Mouse (Mus musculus) kidney, postnatal 0 days (tissue): Measurements from ENCODE around the gene Fbl. TPM values are rescaled to one million over a fixed set of nuclear protein-coding genes. Genes with fewer than 3 reads are reported as not detected.
"Not testable (repeated sequence)": the region's sequence is repeated elsewhere in the genome, so short reads cannot be mapped to it uniquely, and the experiment has no call there.

ENCODE experiments used
- ATAC-seq: fragments of 200-750 bp; cut with Nextera tagmentation; replicated peaks from 2 replicates; pipeline ENCODE4 v1.8.0; 2017; ENCODE audit warnings: low read depth, moderate number of reproducible peaks, moderate TSS enrichment, moderate library complexity; ENCODE audit not compliant: low FRiP score
- DNase-seq: peaks from one replicate; pipeline ENCODE4 v3.0.0-alpha.2; 2016; ENCODE audit warnings: low spot score
- H3K27ac ChIP-seq: fragments of 300-500 bp; sonication (generic); 2 replicates; pipeline ENCODE4 v1.5.1; 2014; ENCODE audit warnings: mild to moderate bottlenecking
- H3K27me3 ChIP-seq: fragments of 300-500 bp; sonication (generic); 2 replicates; pipeline ENCODE4 v1.6.1; 2014; ENCODE audit warnings: low read length, mixed read lengths; ENCODE audit not compliant: insufficient read depth
- H3K36me3 ChIP-seq: fragments of 300-500 bp; sonication (generic); 2 replicates; pipeline ENCODE4 v1.6.1; 2014; ENCODE audit warnings: low read length, mixed read lengths; ENCODE audit not compliant: insufficient read depth
- H3K4me1 ChIP-seq: fragments of 300-500 bp; sonication (generic); replicated peaks from 2 replicates; pipeline ENCODE4 v1.6.1; 2014; ENCODE audit warnings: antibody characterized with exemption, low read length, mixed read lengths; ENCODE audit not compliant: insufficient read depth
- H3K4me2 ChIP-seq: fragments of 300-500 bp; sonication (generic); 2 replicates; pipeline ENCODE4 v1.6.1; 2014; ENCODE audit warnings: mild to moderate bottlenecking, low read length, moderate library complexity, mixed read lengths
- H3K4me3 ChIP-seq: fragments of 300-500 bp; sonication (generic); replicated peaks from 2 replicates; pipeline ENCODE4 v1.5.1; 2014; ENCODE audit warnings: low read depth, low read length
- H3K9ac ChIP-seq: fragments of 300-500 bp; sonication (generic); 2 replicates; pipeline ENCODE4 v1.6.1; 2014; ENCODE audit warnings: low read depth, low read length
- H3K9me3 ChIP-seq: fragments of 300-500 bp; sonication (generic); replicated peaks from 2 replicates; pipeline ENCODE4 v1.6.1; 2016; ENCODE audit warnings: low read length, inconsistent platforms, mixed read lengths
- CTCF ChIP-seq: IDR thresholded peaks from 2 replicates; pipeline ENCODE4 v1.5.1; 2016; ENCODE audit warnings: antibody characterized with exemption, low read depth, mild to moderate bottlenecking, moderate library complexity
- WGBS: fragments of 180-500 bp; shearing (Covaris S2); extraction: QIAGEN DNeasy Blood & Tissue Kit; methylation state at CpG from one replicate; pipeline ENCODE4 v1.1.7; 2014; 5-methylcytosine and 5-hydroxymethylcytosine counted together
- polyA plus RNA-seq: library from polyadenylated mRNA; unstranded; fragments of >200 nt; fragmentation: Nextera tagmentation; extraction: Ambion mirVana; gene quantifications from 2 replicates; pipeline ENCODE4 v1.2.1, GENCODE M21; 2015

Gene Fbl
- polyA plus RNA-seq, 1 experiment from 2014 or later = 111 TPM

DNA sequence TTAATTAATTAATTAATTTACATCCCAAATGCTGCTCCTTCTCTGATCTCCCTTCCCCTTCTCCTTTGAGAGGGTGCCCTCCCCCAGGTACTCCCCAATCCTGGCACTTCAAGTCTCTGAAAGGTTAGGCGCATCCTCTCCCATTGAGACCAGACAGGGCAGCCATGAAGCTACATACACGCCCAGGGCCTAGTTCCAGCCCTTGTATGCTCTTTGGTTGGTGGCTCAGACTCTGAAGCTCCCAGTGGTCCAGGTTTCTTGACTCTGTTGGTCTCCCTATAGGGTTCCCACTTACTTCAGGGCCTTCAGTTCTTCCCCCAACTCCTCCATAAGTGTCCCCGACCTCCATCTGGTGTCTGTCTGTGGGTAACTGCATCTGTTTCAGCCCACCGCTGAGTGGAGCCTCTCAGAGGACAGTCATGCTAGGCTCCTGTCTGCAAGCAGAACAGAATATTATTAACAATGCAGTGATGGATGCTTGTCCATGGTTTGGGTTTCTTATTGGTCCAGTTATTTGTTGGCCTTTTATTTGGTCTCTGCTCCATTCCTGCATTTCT lies 36.6 kb downstream of the Fbl start:
- no peak for TF ChIP-seq CTCF
- WGBS = 75% methylated on average over 4 of the region's 4 CpGs
- H3K9me3 ChIP-seq = no peaks in the 10 kb centered on the region

DNA sequence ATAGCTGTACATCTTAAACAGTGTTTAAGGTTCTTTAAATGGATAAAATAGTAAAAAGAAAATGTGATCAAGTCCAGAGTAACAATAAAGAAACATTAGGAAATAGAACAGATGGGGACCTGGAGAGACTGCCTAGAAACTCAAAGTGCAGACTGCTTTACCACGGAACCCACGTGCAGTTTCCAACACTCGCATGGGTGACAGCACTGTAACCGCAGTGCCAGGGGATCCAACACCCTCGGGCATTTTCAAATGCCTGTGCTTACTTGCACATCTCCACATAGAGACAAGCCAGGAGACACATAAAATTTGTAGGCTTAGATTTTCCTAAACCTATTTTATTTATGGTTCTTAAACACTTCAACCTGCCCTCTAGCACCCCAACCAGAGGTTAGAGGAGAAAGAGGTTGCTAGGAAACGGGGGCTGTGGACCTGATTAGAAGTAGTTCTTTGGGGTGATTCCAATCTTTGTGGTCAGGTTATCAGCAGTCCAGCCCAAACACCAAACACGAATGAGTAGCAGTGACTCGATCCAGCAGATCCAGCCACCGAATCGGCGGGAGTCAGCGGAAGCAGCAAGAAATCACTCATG lies 39.0 kb downstream of the Fbl start:
- Histone ChIP-seq H3K4me1 (no peaks in the 10 kb centered on the region), H3K4me3 (peak overlapping the region; percentile 19), H3K27ac (no peak overlapping the region), H3K9ac (no peak overlapping the region), H3K4me2 (peak overlapping the region; percentile 53), H3K27me3 (no peaks in the 10 kb centered on the region), H3K9me3 (no peaks in the 10 kb centered on the region), H3K36me3 (no peaks in the 10 kb centered on the region)
- no peak for TF ChIP-seq CTCF
- DNase-seq (no peak), ATAC-seq (no peak)
- WGBS = 46% methylated on average over 12 of the region's 12 CpGs

More for the DNA sequence above, 36.6 kb downstream of the Fbl start:
- DNase-seq (no peak), ATAC-seq (no peak)
- Histone ChIP-seq H3K27ac (no peak overlapping the region), H3K4me3 (no peak overlapping the region), H3K4me1 (no peaks in the 10 kb centered on the region), H3K36me3 (no peaks in the 10 kb centered on the region), H3K27me3 (no peaks in the 10 kb centered on the region), H3K4me2 (no peak overlapping the region), H3K9ac (no peak overlapping the region)

DNA sequence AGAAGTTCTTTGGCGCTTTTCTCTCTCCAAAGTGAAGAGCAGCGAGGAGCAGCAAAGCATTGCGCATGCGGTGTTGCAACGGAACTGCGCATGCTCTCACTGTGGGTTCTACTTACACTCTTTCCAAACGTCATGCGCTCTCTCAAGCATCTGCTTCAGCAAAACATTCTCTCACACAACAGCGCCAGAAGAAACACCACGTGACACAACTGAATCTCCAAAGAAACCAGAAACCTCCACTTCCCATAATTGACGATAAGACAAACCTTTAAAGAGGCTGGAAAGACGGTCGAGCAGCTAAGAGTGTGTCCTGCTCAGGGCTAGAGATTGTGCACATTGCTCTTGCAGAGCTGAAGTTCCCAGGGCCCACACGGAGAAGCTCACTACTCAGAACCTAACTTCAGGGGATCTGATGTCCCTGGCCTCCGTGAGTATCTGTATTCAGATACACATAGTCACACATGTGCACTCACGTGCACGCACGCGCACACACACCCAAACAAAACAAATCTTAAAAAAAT lies 39.5 kb downstream of the Fbl start:
- no peak for ATAC-seq
- no peak for TF ChIP-seq CTCF
- Histone ChIP-seq H3K9ac (no peak overlapping the region), H3K4me1 (no peaks in the 10 kb centered on the region), H3K4me2 (peak overlapping the region; percentile 53), H3K9me3 (no peaks in the 10 kb centered on the region), H3K27ac (no peak overlapping the region), H3K4me3 (peak overlapping the region; percentile 19), H3K27me3 (no peaks in the 10 kb centered on the region), H3K36me3 (no peaks in the 10 kb centered on the region)
- peak; percentile 82 for DNase-seq
- 50% methylated on average over 19 of the region's 19 CpGs for WGBS

DNA sequence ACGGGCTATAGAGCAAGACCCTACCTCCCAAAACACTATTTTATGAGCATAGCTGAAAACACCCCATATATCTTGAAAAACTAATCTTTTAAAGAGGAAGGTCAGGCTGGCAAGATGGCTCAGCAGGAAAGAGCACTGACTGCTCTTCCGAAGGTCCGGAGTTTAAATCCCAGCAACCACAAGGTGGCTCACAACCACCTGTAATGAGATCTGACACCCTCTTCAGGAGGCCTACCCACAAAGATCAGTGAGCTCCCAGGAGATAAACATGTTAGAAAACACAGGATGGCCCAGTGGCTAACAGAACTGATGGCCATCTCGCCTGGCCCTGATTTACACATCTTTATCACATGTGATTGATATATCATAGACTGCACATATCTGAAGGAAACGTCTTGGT lies 41.2 kb downstream of the Fbl start:
- TF ChIP-seq CTCF = peak; percentile 49
- WGBS = 35% methylated on average over 5 of the region's 5 CpGs
- no peak for ATAC-seq
- no peaks in the 10 kb centered on the region for H3K4me1 ChIP-seq
- H3K27me3 ChIP-seq = no peaks in the 10 kb centered on the region
- no peak overlapping the region for H3K9ac ChIP-seq
- no peak for DNase-seq
- H3K4me3 ChIP-seq = no peak overlapping the region
- H3K36me3 ChIP-seq = no peaks in the 10 kb centered on the region
- H3K4me2 ChIP-seq = no peak overlapping the region
- no peaks in the 10 kb centered on the region for H3K9me3 ChIP-seq
- no peak overlapping the region for H3K27ac ChIP-seq

DNA sequence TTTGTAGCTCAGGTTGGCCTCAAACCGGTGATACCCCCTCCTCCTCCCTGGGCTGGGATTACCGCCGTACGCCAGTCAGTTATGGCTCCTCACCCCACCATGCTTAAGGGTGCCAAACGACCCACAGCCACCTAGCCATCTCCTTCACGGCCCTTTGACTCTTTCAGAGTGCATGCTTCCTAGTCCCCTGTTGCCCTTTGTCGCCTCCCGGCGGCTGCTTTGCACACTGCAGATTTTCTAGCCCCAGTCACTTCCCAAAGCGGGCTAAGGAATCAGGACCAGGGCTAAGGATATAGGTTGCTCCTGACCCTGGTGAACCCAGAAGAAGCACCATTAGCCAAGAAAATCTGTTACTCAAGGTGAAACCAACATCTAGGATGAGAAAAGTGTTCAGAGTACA lies 44.6 kb downstream of the Fbl start:
- H3K4me2 ChIP-seq = no peak overlapping the region
- no peak overlapping the region for H3K27ac ChIP-seq
- WGBS = 26% methylated on average over 10 of the region's 10 CpGs
- ATAC-seq (0 out of 2 replicates have a peak, but pooled peaks have one; percentile 33), DNase-seq (peak; percentile 60)
- no peaks in the 10 kb centered on the region for H3K27me3 ChIP-seq
- H3K36me3 ChIP-seq = no peaks in the 10 kb centered on the region
- H3K4me1 ChIP-seq = no peaks in the 10 kb centered on the region
- no peaks in the 10 kb centered on the region for H3K9me3 ChIP-seq
- no peak overlapping the region for H3K9ac ChIP-seq
- peak; percentile 82 for TF ChIP-seq CTCF
- H3K4me3 ChIP-seq = no peak overlapping the region

DNA sequence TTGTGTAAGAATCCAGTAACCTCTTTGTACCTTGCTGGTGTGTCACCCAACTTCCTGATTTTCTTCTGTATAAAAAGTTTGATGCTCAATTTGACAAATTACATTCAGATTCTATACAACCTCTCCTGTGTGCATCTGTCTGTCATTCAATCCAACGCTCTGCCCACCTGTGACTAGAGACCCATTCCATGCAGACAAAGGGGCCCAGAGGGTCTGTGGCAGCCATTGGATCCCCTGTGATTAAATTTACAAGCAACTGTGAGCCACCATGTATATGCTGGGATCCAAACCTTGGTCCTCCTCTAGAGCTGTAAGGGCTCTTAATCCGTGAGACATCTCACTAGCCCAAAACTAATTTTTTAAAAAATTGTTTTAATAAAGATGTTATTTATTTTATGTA lies 46.4 kb downstream of the Fbl start:
- H3K4me1 ChIP-seq, H3K27ac ChIP-seq, H3K4me3 ChIP-seq, ATAC-seq, H3K27me3 ChIP-seq, DNase-seq, H3K36me3 ChIP-seq, H3K9me3 ChIP-seq, H3K4me2 ChIP-seq, H3K9ac ChIP-seq: not testable (repeated sequence)
- 90% methylated on average over 2 of the region's 2 CpGs for WGBS

DNA sequence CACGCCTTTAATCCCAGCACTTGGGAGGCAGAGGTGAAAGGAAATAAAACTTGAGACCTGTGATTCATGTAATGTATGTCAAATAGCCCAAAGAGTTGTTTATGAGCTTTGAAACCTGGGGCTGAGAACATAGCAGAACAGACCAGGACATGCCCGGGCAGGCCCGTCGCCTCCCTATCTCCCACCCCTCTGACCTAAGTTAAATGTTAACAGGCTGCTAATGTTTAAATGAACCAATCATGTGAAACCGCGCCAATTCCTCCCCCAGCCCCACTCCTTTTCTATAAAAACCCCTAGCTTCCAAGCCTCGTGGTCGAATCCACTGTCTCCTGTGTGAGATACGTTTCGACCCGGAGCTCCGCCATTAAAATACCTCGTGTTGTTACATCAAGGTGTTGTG lies 48.3 kb downstream of the Fbl start:
- not testable (repeated sequence) for H3K4me1 ChIP-seq, H3K27ac ChIP-seq, DNase-seq, H3K4me3 ChIP-seq, H3K9me3 ChIP-seq, H3K36me3 ChIP-seq, H3K9ac ChIP-seq, H3K27me3 ChIP-seq, ATAC-seq, H3K4me2 ChIP-seq
- WGBS = 79% methylated on average over 11 of the region's 13 CpGs

DNA sequence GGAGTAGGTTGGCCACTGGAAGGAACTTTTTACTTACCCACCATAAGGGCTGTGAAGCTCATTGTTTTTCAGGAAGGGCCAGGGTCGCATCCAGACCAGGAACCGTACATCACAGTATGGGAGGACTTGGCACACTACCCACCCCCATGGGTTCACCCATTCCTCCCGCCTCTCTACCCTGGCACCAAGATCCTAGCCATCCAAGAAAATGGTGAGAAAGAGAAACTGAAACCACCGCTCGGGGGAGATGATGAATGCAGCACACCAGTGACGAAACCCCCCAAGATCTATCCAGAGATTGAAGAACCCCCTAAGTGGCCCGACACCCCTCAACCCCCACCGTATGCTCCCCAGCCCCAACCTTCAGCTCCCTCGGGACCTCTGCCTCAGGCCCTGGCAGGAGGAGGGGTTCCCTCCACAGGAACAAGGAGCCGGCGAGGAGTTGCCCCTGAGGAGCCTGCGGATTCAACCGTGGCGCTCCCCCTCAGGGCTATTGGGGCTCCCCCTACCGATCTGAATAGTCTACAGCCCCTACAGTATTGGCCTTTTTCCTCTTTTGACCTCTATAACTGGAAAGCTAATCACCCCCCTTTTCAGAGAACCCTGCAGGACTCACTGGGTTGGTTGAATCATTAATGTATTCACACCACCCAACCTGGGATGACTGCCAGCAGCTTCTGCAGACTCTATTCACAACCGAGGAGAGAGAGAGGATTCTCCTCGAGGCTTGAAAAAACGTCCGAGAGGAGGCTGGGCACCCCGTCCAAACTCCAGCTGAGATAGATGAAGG lies 49.6 kb downstream of the Fbl start:
- not testable (repeated sequence) for H3K27me3 ChIP-seq, DNase-seq

GRCm38 (mm10) chr7:28226836-28227235 lies 57.3 kb downstream of the Fbl start:
- H3K4me3 ChIP-seq, DNase-seq, H3K4me2 ChIP-seq, H3K4me1 ChIP-seq, H3K9me3 ChIP-seq, H3K27me3 ChIP-seq, H3K27ac ChIP-seq, ATAC-seq, H3K9ac ChIP-seq, H3K36me3 ChIP-seq: not testable (repeated sequence)
- 82% methylated on average over 4 of the region's 4 CpGs for WGBS

More for the DNA sequence above, 49.6 kb downstream of the Fbl start:
- not testable (repeated sequence) for H3K9ac ChIP-seq, H3K4me1 ChIP-seq, H3K4me2 ChIP-seq, H3K27ac ChIP-seq, ATAC-seq, H3K36me3 ChIP-seq, H3K9me3 ChIP-seq, H3K4me3 ChIP-seq
- WGBS = 84% methylated on average over 20 of the region's 20 CpGs
